Mouse (Mus musculus) neutrophil, adult 59 days (primary cell): ENCODE results near the gene Sema3f. TPM values are rescaled to one million over a fixed set of nuclear protein-coding genes. Genes with fewer than 3 reads are reported as not detected.

Experiments
- total RNA-seq, 2 experiments: library from RNA; stranded (reverse); gene quantifications; 1 replicate in 1 of 2; 2 replicates in 1 of 2; pipeline ENCODE4 v1.2.4; 2023

Gene Sema3f
- under 1 TPM in 1 of 2 experiments, not detected in 1; 0.53 TPM for total RNA-seq

GRCm38 (mm10) chr9:107709697-107710483 lies at the start of gene Sema3f:
TSS of gene Sema3f (minus strand) at chr9:107710475.

GRCm38 (mm10) chr9:107679501-107679900 lies 30.8 kb downstream of the Sema3f start, which contains the start of gene Gnat1:
TSS of gene Gnat1 (minus strand) at chr9:107679712.

GRCm38 (mm10) chr9:107669480-107669945 lies 40.8 kb downstream of the Sema3f start, which contains the start of gene Slc38a3:
TSS of gene Slc38a3 (minus strand) at chr9:107669530.

GRCm38 (mm10) chr9:107635279-107636028 lies 74.8 kb downstream of the Sema3f start, which contains the start of gene Gnai2:
TSS of gene Gnai2 (minus strand) at chr9:107635367.

Other genes with a start within 250 kb of the Sema3f start
- gene Tmem115, start 176.5 kb downstream of the Sema3f start, total RNA-seq: 10 to 100 TPM; 16.3 to 17.6 TPM
- 1 to 10 TPM; 6.7 to 7.6 TPM for gene Cyb561d2, start 168.3 kb downstream of the Sema3f start, total RNA-seq
- 1 to 10 TPM; 8.4 to 9.3 TPM for gene Nprl2, start 168.2 kb downstream of the Sema3f start, total RNA-seq
- gene Zmynd10, start 163.2 kb downstream of the Sema3f start, total RNA-seq: under 1 TPM in 1 of 2 experiments, not detected in 1; 0.20 TPM
- gene Rassf1, start 158.9 kb downstream of the Sema3f start, total RNA-seq: 10 to 100 TPM; 47.3 to 60.9 TPM
- 1 to 10 TPM; 6.4 to 6.9 TPM for gene Tusc2, start 147.2 kb downstream of the Sema3f start, total RNA-seq
- 1 to 10 TPM; 2.8 to 4.5 TPM for gene Hyal2, start 142.5 kb downstream of the Sema3f start, total RNA-seq
- 1 to 10 TPM in 1 of 2 experiments, under 1 TPM in 1; 0.49 to 1.3 TPM for gene Hyal1, start 133.5 kb downstream of the Sema3f start, total RNA-seq
- 1 to 10 TPM; 9.0 to 9.1 TPM for gene Naa80, start 131.6 kb downstream of the Sema3f start, total RNA-seq
- under 1 TPM; 0.76 to 0.88 TPM for gene Hyal3, start 129.7 kb downstream of the Sema3f start, total RNA-seq
- gene Ifrd2, start 122.8 kb downstream of the Sema3f start, total RNA-seq: 10 to 100 TPM; 16.5 to 30.6 TPM
- 1 to 10 TPM in 1 of 2 experiments, under 1 TPM in 1; 0.86 to 1.1 TPM for gene Sema3b, start 101.2 kb downstream of the Sema3f start, total RNA-seq
- gene Gnai2, start 75.1 kb downstream of the Sema3f start, total RNA-seq: 1,000 to 10,000 TPM; 1,195 to 1,197 TPM
- gene Slc38a3, start 40.9 kb downstream of the Sema3f start, total RNA-seq: not detected
- gene Gnat1, start 30.8 kb downstream of the Sema3f start, total RNA-seq: not detected
- 100 to 1,000 TPM; 165 to 173 TPM for gene Rbm5, start 60.5 kb upstream of the Sema3f start, total RNA-seq
- gene Rbm6, start 162.8 kb upstream of the Sema3f start, total RNA-seq: 10 to 100 TPM; 57.7 to 60.7 TPM
- gene Mon1a, start 177.7 kb upstream of the Sema3f start, total RNA-seq: 10 to 100 TPM in 1 of 2 experiments, 1 to 10 TPM in 1; 9.4 to 11.4 TPM
- 1 to 10 TPM; 1.1 to 3.0 TPM for gene Mst1r, start 196.4 kb upstream of the Sema3f start, total RNA-seq
- not detected for gene Actl11, start 218.0 kb upstream of the Sema3f start, total RNA-seq
- not detected for gene Camkv, start 225.2 kb upstream of the Sema3f start, total RNA-seq
- 10 to 100 TPM; 13.2 to 15.8 TPM for gene Traip, start 239.7 kb upstream of the Sema3f start, total RNA-seq